ENCODE assay signal across 25 mouse cellular contexts in genomic region chr14:12838323-12838722, GRCm38 (mm10). TPM values are rescaled to one million over a fixed set of nuclear protein-coding genes. Genes with fewer than 3 reads are reported as not detected.
"Had no signal": no experiment of that assay in that cellular context is flagged by ENCODE, and none has a peak within 500 bp of the region (broad histone marks: within the 10 kb centered on the region; RNA-seq: fewer than 3 reads in every experiment).

No protein-coding gene starts in this region.

- H3K27me3 ChIP-seq: kidney, embryonic 15.5 days; limb, embryonic 12.5 days; limb, embryonic 15.5 days; megakaryocyte, embryonic 14.5 days; midbrain, embryonic 13.5 days; neural tube, embryonic 13.5 days; stomach, embryonic 15.5 days had no signal

- DNase-seq: kidney, postnatal 10 days; kidney, postnatal 36 days; left cerebral cortex, postnatal 4 days; liver, postnatal 0 days; lung, embryonic 14.5 days; lung, postnatal 36 days; retina, postnatal 1 day; right cerebral cortex, postnatal 25 days; spleen, adult 18-20 months; thymus, postnatal 25 days had no signal

- H3K9ac ChIP-seq: kidney, embryonic 15.5 days; limb, embryonic 12.5 days; limb, embryonic 15.5 days; liver, embryonic 14.5 days; liver, postnatal 0 days; lung, embryonic 14.5 days; midbrain, embryonic 13.5 days; neural tube, embryonic 13.5 days; stomach, embryonic 15.5 days had no signal

- H3K4me3 ChIP-seq: kidney, embryonic 15.5 days; limb, embryonic 12.5 days; limb, embryonic 15.5 days; megakaryocyte, embryonic 14.5 days; midbrain, embryonic 10.5 days; midbrain, embryonic 13.5 days; myocyte; neural tube, embryonic 13.5 days; stomach, embryonic 15.5 days had no signal

- H3K4me1 ChIP-seq: kidney, embryonic 15.5 days; limb, embryonic 12.5 days; limb, embryonic 15.5 days; megakaryocyte, embryonic 14.5 days; neural tube, embryonic 13.5 days; stomach, embryonic 15.5 days had no signal

- H3K9me3 ChIP-seq: kidney, embryonic 15.5 days; limb, embryonic 12.5 days; limb, embryonic 15.5 days; megakaryocyte, embryonic 14.5 days; midbrain, embryonic 10.5 days; midbrain, embryonic 13.5 days; neural tube, embryonic 13.5 days; stomach, embryonic 15.5 days had no signal

- H3K36me3 ChIP-seq: kidney, embryonic 15.5 days; limb, embryonic 12.5 days; limb, embryonic 15.5 days; midbrain, embryonic 10.5 days; midbrain, embryonic 13.5 days; neural tube, embryonic 13.5 days; stomach, embryonic 15.5 days had no signal

- H3K27ac ChIP-seq: kidney, embryonic 15.5 days; limb, embryonic 12.5 days; limb, embryonic 15.5 days; liver, embryonic 14.5 days; midbrain, embryonic 10.5 days; midbrain, embryonic 13.5 days; neural tube, embryonic 13.5 days; stomach, embryonic 15.5 days had no signal

- H3K4me2 ChIP-seq: kidney, embryonic 15.5 days; limb, embryonic 12.5 days; limb, embryonic 15.5 days; liver, embryonic 11.5 days; lung, embryonic 14.5 days; midbrain, embryonic 13.5 days; neural tube, embryonic 13.5 days; stomach, embryonic 15.5 days had no signal

- ATAC-seq: liver, postnatal 0 days; lung, postnatal 0 days; midbrain, embryonic 13.5 days; midbrain, embryonic 16.5 days had no signal

RNA-seq across cellular contexts. Expression of gene Cadps, which starts 15.4 kb away (rescaled TPM):
- total RNA-seq: monocyte, adult 5-6 weeks; neutrophil, adult 5-6 weeks had no signal
- polyA plus RNA-seq: liver, postnatal 0 days; myocyte had no signal
